Mouse (Mus musculus) stomach, postnatal 0 days (tissue): ENCODE data around the gene Xrcc4.

Source experiments
- CTCF ChIP-seq: IDR thresholded peaks from 2 replicates; pipeline ENCODE4 v1.5.1; 2016; ENCODE audit warnings: antibody characterized with exemption, low read depth, mild to moderate bottlenecking, moderate library complexity
- EP300 ChIP-seq: optimal IDR thresholded peaks from 2 replicates; pipeline ENCODE3; 2016; ENCODE audit warnings: antibody characterized with exemption

- TF ChIP-seq CTCF (no peak), EP300 (no peak)
These were observed 199.2 kb downstream of the Xrcc4 start for GRCm38 (mm10) chr13:89890159-89890558.
